Mouse (Mus musculus) ES-Bruce4 (cell line): ENCODE results near the gene Slc35a5. TPM values are rescaled to one million over a fixed set of nuclear protein-coding genes. Genes with fewer than 3 reads are reported as not detected.

Experiments
- H3K27ac ChIP-seq: 2 replicates; pipeline ENCODE4 v1.5.1; 2012; ENCODE audit warnings: low read length, inconsistent platforms; ENCODE audit not compliant: insufficient read depth
- H3K27me3 ChIP-seq: 2 replicates; pipeline ENCODE4 v1.6.1; 2012; ENCODE audit warnings: mild to moderate bottlenecking, low read length, inconsistent platforms; ENCODE audit not compliant: control insufficient read depth, poor library complexity, insufficient read depth, severe bottlenecking
- H3K36me3 ChIP-seq: 2 replicates; pipeline ENCODE4 v1.6.1; 2012; ENCODE audit warnings: inconsistent platforms, mild to moderate bottlenecking, low read length, moderate library complexity; ENCODE audit not compliant: control insufficient read depth, poor library complexity, insufficient read depth, severe bottlenecking
- H3K4me1 ChIP-seq: one replicate; pipeline ENCODE4 v1.8.1; 2011; ENCODE audit warnings: low read length; ENCODE audit not compliant: control insufficient read depth, insufficient read depth
- H3K4me3 ChIP-seq: 2 replicates; pipeline ENCODE4 v1.5.1; 2011; ENCODE audit warnings: low read depth, mild to moderate bottlenecking, low read length
- H3K9ac ChIP-seq: 2 replicates; pipeline ENCODE4 v1.6.1; 2012; ENCODE audit warnings: low read depth, mild to moderate bottlenecking, inconsistent platforms; ENCODE audit not compliant: poor library complexity, severe bottlenecking
- H3K9me3 ChIP-seq: replicated peaks from 2 replicates; pipeline ENCODE4 v1.6.1; 2012; ENCODE audit warnings: mild to moderate bottlenecking, low read length, inconsistent platforms; ENCODE audit not compliant: control insufficient read depth, poor library complexity, insufficient read depth, severe bottlenecking
- CTCF ChIP-seq: IDR thresholded peaks from one replicate; pipeline ENCODE4 v1.8.1; 2011; ENCODE audit warnings: low read depth, low read length
- EP300 ChIP-seq: IDR thresholded peaks from 2 replicates; pipeline ENCODE4 v1.6.1; 2011; ENCODE audit warnings: low read depth, low read length; ENCODE audit not compliant: insufficient read depth
- POLR2A ChIP-seq: IDR thresholded peaks from one replicate; pipeline ENCODE4 v1.8.1; 2011; ENCODE audit warnings: low read length; ENCODE audit not compliant: insufficient read depth
- polyA plus RNA-seq: library from polyadenylated mRNA; stranded (reverse); fragments of >200 nt; gene quantifications from 2 replicates; pipeline ENCODE4 v1.2.4, GENCODE M21; 2011; ENCODE audit warnings: low read depth; ENCODE audit not compliant: missing spikeins, insufficient read depth, insufficient read length

Gene Slc35a5
- polyA plus RNA-seq, 1 experiment: 27.2 TPM

GRCm38 (mm10) chr16:45124230-45125203 is 34.0 kb downstream of the Slc35a5 start:
- no peaks in the 10 kb centered on the region for H3K36me3 ChIP-seq

GRCm38 (mm10) chr16:45122571-45122970 is 35.9 kb downstream of the Slc35a5 start:
- H3K9me3 ChIP-seq: no peaks in the 10 kb centered on the region
- TF ChIP-seq POLR2A (no peak), CTCF (no peak), EP300 (no peak)
- no peak overlapping the region for H3K27ac ChIP-seq
- no peak overlapping the region for H3K9ac ChIP-seq
- no peaks in the 10 kb centered on the region for H3K36me3 ChIP-seq
- H3K4me1 ChIP-seq: no peaks in the 10 kb centered on the region
- no peaks in the 10 kb centered on the region; the same call in 1 of the 2 replicates for H3K27me3 ChIP-seq
- no peak overlapping the region for H3K4me3 ChIP-seq

More at GRCm38 (mm10) chr16:45124230-45125203, 34.0 kb downstream of the Slc35a5 start:
- no peaks in the 10 kb centered on the region for H3K4me1 ChIP-seq
- no peak overlapping the region for H3K4me3 ChIP-seq
- no peak overlapping the region for H3K9ac ChIP-seq
- TF ChIP-seq CTCF (no peak), POLR2A (no peak), EP300 (no peak)
- no peaks in the 10 kb centered on the region; the same call in 1 of the 2 replicates for H3K27me3 ChIP-seq
- H3K9me3 ChIP-seq: no peaks in the 10 kb centered on the region
- H3K27ac ChIP-seq: no peak overlapping the region

- Histone ChIP-seq H3K27ac (no peak overlapping the region), H3K9me3 (no peaks in the 10 kb centered on the region)
These were observed 37.6 kb downstream of the Slc35a5 start for GRCm38 (mm10) chr16:45120844-45121425.

GRCm38 (mm10) chr16:45118760-45119159 is 39.7 kb downstream of the Slc35a5 start:
- TF ChIP-seq EP300: no peak
- TF ChIP-seq POLR2A: no peak
- TF ChIP-seq CTCF: no peak
- no peaks in the 10 kb centered on the region for H3K9me3 ChIP-seq
- H3K27me3 ChIP-seq: no peaks in the 10 kb centered on the region; the same call in 1 of the 2 replicates
- no peaks in the 10 kb centered on the region for H3K4me1 ChIP-seq
- H3K9ac ChIP-seq: no peak overlapping the region
- H3K4me3 ChIP-seq: no peak overlapping the region
- H3K27ac ChIP-seq: no peak overlapping the region
- H3K36me3 ChIP-seq: no peaks in the 10 kb centered on the region

More at GRCm38 (mm10) chr16:45120844-45121425, 37.6 kb downstream of the Slc35a5 start:
- no peak for TF ChIP-seq EP300
- no peak for TF ChIP-seq POLR2A
- TF ChIP-seq CTCF: no peak
- Histone ChIP-seq H3K9ac (no peak overlapping the region), H3K4me1 (no peaks in the 10 kb centered on the region), H3K36me3 (no peaks in the 10 kb centered on the region), H3K4me3 (no peak overlapping the region), H3K27me3 (no peaks in the 10 kb centered on the region; the same call in 1 of the 2 replicates)

GRCm38 (mm10) chr16:45117200-45117599 is 41.3 kb downstream of the Slc35a5 start:
- Histone ChIP-seq H3K4me3 (no peak overlapping the region), H3K9me3 (no peaks in the 10 kb centered on the region), H3K4me1 (no peaks in the 10 kb centered on the region), H3K27me3 (no peaks in the 10 kb centered on the region; the same call in 1 of the 2 replicates), H3K27ac (no peak overlapping the region), H3K36me3 (no peaks in the 10 kb centered on the region), H3K9ac (no peak overlapping the region)
- TF ChIP-seq EP300 (no peak), POLR2A (no peak), CTCF (no peak)
